Comparison of ENCODE assay signal across 8 mouse cellular contexts in genomic region chr9:65587270-65587572, GRCm38 (mm10). TPM values are rescaled to one million over a fixed set of nuclear protein-coding genes. Genes with fewer than 3 reads are reported as not detected.
A peak's percentile ranks its signal among the peaks of the same experiment; 100 is the strongest.
DNase-seq lines count a peak whose midpoint lies in the region; ATAC-seq and TF ChIP-seq lines count a peak whose summit lies in the region.

No protein-coding gene starts in this region.

- no peak for DNase-seq in layer of hippocampus, adult 2 months (ENCODE audit: low spot score in 2 of 2)
- DNase-seq in layer of hippocampus, adult 9-10 months (ENCODE audit: low spot score): no peak
- DNase-seq in naive thymus-derived CD4-positive, alpha-beta T cell, adult 2 months (ENCODE audit: low read depth): peak; percentile 46
- DNase-seq in urinary bladder, adult 18-20 months (ENCODE audit: low spot score in 2 of 2): no peak
- no peak for DNase-seq in adrenal gland, postnatal 10 days
- no peak for DNase-seq in frontal cortex, adult 2 months (ENCODE audit: extremely low spot score in 1 of 2, low spot score in 1 of 2)

- peak overlapping the region; percentile 99 for H3K4me2 ChIP-seq in embryonic facial prominence, embryonic 13.5 days
- H3K4me2 ChIP-seq in intestine, postnatal 0 days (replicated peaks; ENCODE audit: low read depth): peak overlapping the region; percentile 99

- no peaks in the 10 kb centered on the region for H3K9me3 ChIP-seq in embryonic facial prominence, embryonic 13.5 days
- H3K9me3 ChIP-seq in intestine, postnatal 0 days (ENCODE audit: control insufficient read depth): no peaks in the 10 kb centered on the region

- no peak; the same call in 1 of the 2 replicates for ATAC-seq in embryonic facial prominence, embryonic 13.5 days (ENCODE audit: insufficient number of reproducible peaks, insufficient read depth, low FRiP score, low TSS enrichment, low read depth)
- no peak for ATAC-seq in intestine, postnatal 0 days

- WGBS in embryonic facial prominence, embryonic 13.5 days: under 1% methylated on average over 6 of the region's 6 CpGs
- 0% methylated on average over 6 of the region's 6 CpGs for WGBS in intestine, postnatal 0 days

- no peak for TF ChIP-seq CTCF in layer of hippocampus, adult 2 months (conservative IDR thresholded peaks at IDR 0.05)
- no peak for TF ChIP-seq CTCF in intestine, postnatal 0 days (IDR thresholded peaks at IDR 0.05; ENCODE audit: low read depth)

- no peaks in the 10 kb centered on the region for H3K27me3 ChIP-seq in embryonic facial prominence, embryonic 13.5 days
- no peaks in the 10 kb centered on the region for H3K27me3 ChIP-seq in intestine, postnatal 0 days (replicated peaks; ENCODE audit: control insufficient read depth, insufficient read depth, low read length)

- H3K9ac ChIP-seq in embryonic facial prominence, embryonic 13.5 days: peak overlapping the region; percentile 85
- H3K9ac ChIP-seq in intestine, postnatal 0 days (ENCODE audit: low read depth, low read length): no peak overlapping the region

- H3K4me1 ChIP-seq in embryonic facial prominence, embryonic 13.5 days: peaks cover 34% of the 10 kb centered on the region
- no peaks in the 10 kb centered on the region for H3K4me1 ChIP-seq in intestine, postnatal 0 days (replicated peaks; ENCODE audit: control insufficient read depth, insufficient read depth, low read length)

- H3K27ac ChIP-seq in layer of hippocampus, adult 2 months: no peak overlapping the region
- H3K27ac ChIP-seq in embryonic facial prominence, embryonic 13.5 days: no peak overlapping the region
- no peak overlapping the region for H3K27ac ChIP-seq in intestine, postnatal 0 days (ENCODE audit: low read depth, low read length)

- H3K36me3 ChIP-seq in embryonic facial prominence, embryonic 13.5 days: peaks cover 19% of the 10 kb centered on the region
- H3K36me3 ChIP-seq in intestine, postnatal 0 days (ENCODE audit: control insufficient read depth, insufficient read depth): peaks cover 4% of the 10 kb centered on the region; the same call in 1 of the 2 replicates

- H3K4me3 ChIP-seq in layer of hippocampus, adult 2 months: peak overlapping the region; percentile 56
- peak overlapping the region; percentile 64 for H3K4me3 ChIP-seq in embryonic facial prominence, embryonic 13.5 days
- H3K4me3 ChIP-seq in intestine, postnatal 0 days (ENCODE audit: low read depth, low read length): peak overlapping the region; percentile 54

RNA-seq across cellular contexts. Expression of gene Pif1, which starts 0.3 kb away (rescaled TPM):
- total RNA-seq in layer of hippocampus, adult 2 months (2021): under 1 TPM; 0.17 to 0.38 TPM
- 15.4 and 18.4 TPM in 2 replicates for polyA plus RNA-seq in embryonic facial prominence, embryonic 13.5 days (2015; fragmentation: Nextera tagmentation; extraction: Ambion mirVana)
- polyA plus RNA-seq in intestine, postnatal 0 days (2015; fragmentation: Nextera tagmentation; extraction: Ambion mirVana): 1.2 and 1.8 TPM in 2 replicates
- total RNA-seq in adrenal gland, postnatal 10 days (2021): 1 to 10 TPM; 2.0 to 3.3 TPM
- polyA plus RNA-seq in frontal cortex, adult 2 months (2012; rRNA removed): 0.24 and 0.36 TPM in 2 replicates

RNA-seq across cellular contexts. Expression of gene Plekho2, which starts 7.4 kb away (rescaled TPM):
- 10 to 100 TPM; 12.0 to 14.5 TPM for total RNA-seq in layer of hippocampus, adult 2 months (2021)
- 12.6 TPM in 2 replicates for polyA plus RNA-seq in embryonic facial prominence, embryonic 13.5 days (2015; fragmentation: Nextera tagmentation; extraction: Ambion mirVana)
- polyA plus RNA-seq in intestine, postnatal 0 days (2015; fragmentation: Nextera tagmentation; extraction: Ambion mirVana): 6.6 and 6.7 TPM in 2 replicates
- total RNA-seq in adrenal gland, postnatal 10 days (2021): 10 to 100 TPM; 32.5 to 37.8 TPM
- 17.0 and 17.9 TPM in 2 replicates for polyA plus RNA-seq in frontal cortex, adult 2 months (2012; rRNA removed)

RNA-seq across cellular contexts. Expression of gene Rbpms2, which starts 42.2 kb away (rescaled TPM):
- 1 to 10 TPM; 2.1 to 2.8 TPM for total RNA-seq in layer of hippocampus, adult 2 months (2021)
- polyA plus RNA-seq in embryonic facial prominence, embryonic 13.5 days (2015; fragmentation: Nextera tagmentation; extraction: Ambion mirVana): 10.5 and 11.9 TPM in 2 replicates
- 21.4 and 22.1 TPM in 2 replicates for polyA plus RNA-seq in intestine, postnatal 0 days (2015; fragmentation: Nextera tagmentation; extraction: Ambion mirVana)
- total RNA-seq in adrenal gland, postnatal 10 days (2021): 10 to 100 TPM; 49.7 to 61.5 TPM
- polyA plus RNA-seq in frontal cortex, adult 2 months (2012; rRNA removed): 7.5 and 8.3 TPM in 2 replicates
